Mouse (Mus musculus) liver, adult 2 months (tissue): ENCODE measurements around the gene Brinp1. TPM values are rescaled to one million over a fixed set of nuclear protein-coding genes. Genes with fewer than 3 reads are reported as not detected.

ENCODE experiments used
- DNase-seq: peaks from one replicate; pipeline ENCODE4 v3.0.0-alpha.2; 2011; ENCODE audit warnings: low read depth, low spot score; ENCODE audit errors: extremely low read depth
- H3K27ac ChIP-seq: fragments of 200-500 bp; replicated peaks from 2 replicates; pipeline ENCODE4 v1.5.1; 2012; ENCODE audit warnings: low read depth, mild to moderate bottlenecking, control low read depth, inconsistent platforms, low read length; ENCODE audit not compliant: insufficient read depth
- H3K27me3 ChIP-seq: fragments of 200-500 bp; 2 replicates; pipeline ENCODE4 v1.6.1; 2012; ENCODE audit warnings: mild to moderate bottlenecking, moderate library complexity, low read length, inconsistent platforms; ENCODE audit not compliant: control insufficient read depth, insufficient read depth
- H3K36me3 ChIP-seq: fragments of 200-500 bp; 2 replicates; pipeline ENCODE4 v1.6.1; 2012; ENCODE audit warnings: low read length, inconsistent platforms; ENCODE audit not compliant: control insufficient read depth, insufficient read depth
- H3K4me1 ChIP-seq: fragments of 200-500 bp; 2 replicates; pipeline ENCODE4 v1.6.1; 2011; ENCODE audit warnings: low read length; ENCODE audit not compliant: control insufficient read depth, insufficient read depth
- H3K4me3 ChIP-seq: fragments of 200-500 bp; 2 replicates; pipeline ENCODE4 v1.5.1; 2011; ENCODE audit warnings: low read depth, mild to moderate bottlenecking, control low read depth, low read length, moderate library complexity; ENCODE audit not compliant: insufficient read depth
- H3K79me2 ChIP-seq: fragments of 200-500 bp; 2 replicates; pipeline ENCODE4 v1.6.1; 2012; ENCODE audit warnings: inconsistent platforms, mild to moderate bottlenecking, low read length, moderate library complexity; ENCODE audit not compliant: control insufficient read depth, insufficient read depth
- H3K9ac ChIP-seq: fragments of 200-500 bp; 2 replicates; pipeline ENCODE4 v1.6.1; 2012; ENCODE audit warnings: low read depth, mild to moderate bottlenecking, control low read depth, inconsistent platforms, low read length
- CTCF ChIP-seq: fragments of 200-500 bp; IDR thresholded peaks from 2 replicates; pipeline ENCODE4 v1.5.1; 2011; ENCODE audit warnings: low read depth, low read length, control low read depth
- POLR2A ChIP-seq: fragments of 200-500 bp; IDR thresholded peaks from 2 replicates; pipeline ENCODE4 v1.6.1; 2011; ENCODE audit warnings: low read length, control low read depth; ENCODE audit not compliant: insufficient read depth; ENCODE audit errors: extremely low read depth
- WGBS: fragments of 180-500 bp; shearing (Covaris S2); methylation state at CpG from one replicate; pipeline ENCODE4 v1.1.7; 2018; 5-methylcytosine and 5-hydroxymethylcytosine counted together
- polyA plus RNA-seq: library from polyadenylated mRNA; depleted of rRNA; stranded (reverse); fragments of >200 nt; gene quantifications from 2 replicates; pipeline ENCODE4 v1.2.3, GENCODE M21; 2012
- total RNA-seq: library from RNA; depleted of rRNA; stranded (reverse); fragments of >200 nt; gene quantifications from 2 replicates; pipeline ENCODE4 v1.2.3, GENCODE M21; 2014

Gene Brinp1
- total and polyA plus RNA-seq, 2 experiments: not detected

GRCm38 (mm10) chr4:68906417-68907210 lies 47.6 kb downstream of the Brinp1 start:
- WGBS: 75% methylated on average over 11 of the region's 11 CpGs
- H3K4me1 ChIP-seq: no peaks in the 10 kb centered on the region
- no peak overlapping the region for H3K4me3 ChIP-seq
- H3K9ac ChIP-seq: no peak overlapping the region
- DNase-seq: no peak
- H3K79me2 ChIP-seq: no peaks in the 10 kb centered on the region
- no peak overlapping the region for H3K27ac ChIP-seq
- no peaks in the 10 kb centered on the region for H3K36me3 ChIP-seq
- no peak for TF ChIP-seq POLR2A
- TF ChIP-seq CTCF: no peak
- H3K27me3 ChIP-seq: no peaks in the 10 kb centered on the region

GRCm38 (mm10) chr4:68890526-68890925 lies 63.7 kb downstream of the Brinp1 start:
- 78% methylated on average over 4 of the region's 4 CpGs for WGBS
- DNase-seq: no peak

GRCm38 (mm10) chr4:68886276-68886675 lies 67.9 kb downstream of the Brinp1 start:
- H3K79me2 ChIP-seq: no peaks in the 10 kb centered on the region
- no peaks in the 10 kb centered on the region for H3K36me3 ChIP-seq
- no peak overlapping the region for H3K9ac ChIP-seq
- no peak for DNase-seq
- no peaks in the 10 kb centered on the region; the same call in 1 of the 2 replicates for H3K4me1 ChIP-seq
- no peak overlapping the region for H3K27ac ChIP-seq
- no peak for TF ChIP-seq POLR2A
- TF ChIP-seq CTCF: no peak
- no peaks in the 10 kb centered on the region for H3K27me3 ChIP-seq
- WGBS: 70% methylated on average over 2 of the region's 2 CpGs
- H3K4me3 ChIP-seq: no peak overlapping the region

More at GRCm38 (mm10) chr4:68890526-68890925, 63.7 kb downstream of the Brinp1 start:
- no peak overlapping the region for H3K9ac ChIP-seq
- no peaks in the 10 kb centered on the region for H3K79me2 ChIP-seq
- H3K27ac ChIP-seq: no peak overlapping the region
- TF ChIP-seq POLR2A (no peak), CTCF (no peak)
- H3K4me1 ChIP-seq: no peaks in the 10 kb centered on the region; the same call in 1 of the 2 replicates
- no peaks in the 10 kb centered on the region for H3K27me3 ChIP-seq
- H3K36me3 ChIP-seq: no peaks in the 10 kb centered on the region
- no peak overlapping the region for H3K4me3 ChIP-seq

GRCm38 (mm10) chr4:68872028-68872427 lies 82.2 kb downstream of the Brinp1 start:
- no peak for DNase-seq
- Histone ChIP-seq H3K27ac (no peak overlapping the region), H3K4me1 (no peaks in the 10 kb centered on the region), H3K27me3 (no peaks in the 10 kb centered on the region), H3K4me3 (no peak overlapping the region), H3K36me3 (no peaks in the 10 kb centered on the region), H3K79me2 (no peaks in the 10 kb centered on the region), H3K9ac (no peak overlapping the region)
- TF ChIP-seq CTCF (no peak), POLR2A (no peak)

- H3K4me1 ChIP-seq: no peaks in the 10 kb centered on the region
- WGBS: 73% methylated on average over 4 of the region's 4 CpGs
- H3K36me3 ChIP-seq: no peaks in the 10 kb centered on the region
- no peaks in the 10 kb centered on the region for H3K27me3 ChIP-seq
- no peak overlapping the region for H3K4me3 ChIP-seq
- TF ChIP-seq CTCF (no peak), POLR2A (no peak)
- H3K79me2 ChIP-seq: no peaks in the 10 kb centered on the region
- H3K27ac ChIP-seq: no peak overlapping the region
- no peak overlapping the region for H3K9ac ChIP-seq
- no peak for DNase-seq
Observed at GRCm38 (mm10) chr4:68865135-68865767, 88.9 kb downstream of the Brinp1 start.

GRCm38 (mm10) chr4:68864668-68865067 lies 89.5 kb downstream of the Brinp1 start:
- no peak for DNase-seq

More at GRCm38 (mm10) chr4:68864668-68865067, 89.5 kb downstream of the Brinp1 start:
- no peak overlapping the region for H3K4me3 ChIP-seq
- TF ChIP-seq CTCF: no peak
- no peak for TF ChIP-seq POLR2A
- WGBS: 94% methylated on average over 2 of the region's 2 CpGs
- no peaks in the 10 kb centered on the region for H3K36me3 ChIP-seq
- no peaks in the 10 kb centered on the region for H3K4me1 ChIP-seq
- H3K9ac ChIP-seq: no peak overlapping the region
- H3K79me2 ChIP-seq: no peaks in the 10 kb centered on the region
- no peak overlapping the region for H3K27ac ChIP-seq
- H3K27me3 ChIP-seq: no peaks in the 10 kb centered on the region
